Mouse (Mus musculus) cerebellum, postnatal 25 days (tissue): ENCODE results near the gene Rchy1.
"Not testable (repeated sequence)": the region's sequence is repeated elsewhere in the genome, so short reads cannot be mapped to it uniquely, and the experiment has no call there.

Source experiments
- DNase-seq, 2 experiments: peaks; one replicate each; pipeline ENCODE4 v3.0.0; 2021; ENCODE audit warnings: mixed read lengths in 2 of 2

Gene Rchy1

GRCm38 (mm10) chr5:91959986-91960385 is 2.9 kb downstream of the Rchy1 start:
- DNase-seq, result no peak

GRCm38 (mm10) chr5:91959096-91959495 is 3.8 kb downstream of the Rchy1 start:
- no peak for DNase-seq

- no peak for DNase-seq
Observed at GRCm38 (mm10) chr5:91956991-91957760, 5.7 kb downstream of the Rchy1 start.

- no peak for DNase-seq
Observed at GRCm38 (mm10) chr5:91951404-91951803, 11.5 kb downstream of the Rchy1 start.

- no peak for DNase-seq
Observed at GRCm38 (mm10) chr5:91949441-91949840, 13.4 kb downstream of the Rchy1 start.

GRCm38 (mm10) chr5:91947008-91947407 is 15.9 kb downstream of the Rchy1 start:
- no peak for DNase-seq

- not testable (repeated sequence) for DNase-seq
Observed at GRCm38 (mm10) chr5:91945609-91946008, 17.3 kb downstream of the Rchy1 start.

GRCm38 (mm10) chr5:91913231-91913630 is 49.6 kb downstream of the Rchy1 start:
- no peak for DNase-seq

GRCm38 (mm10) chr5:91911384-91912106 is 51.3 kb downstream of the Rchy1 start:
- DNase-seq, result no peak

- DNase-seq, result no peak
Observed at GRCm38 (mm10) chr5:91910616-91911015, 52.3 kb downstream of the Rchy1 start.

- peak; percentile 35 to 61 for DNase-seq
Observed at GRCm38 (mm10) chr5:91909010-91909620, 53.8 kb downstream of the Rchy1 start.
